Mouse (Mus musculus) liver, embryonic 14.5 days (tissue): ENCODE measurements around the gene Zfp746.

Source experiments
- CTCF ChIP-seq: IDR thresholded peaks from 2 replicates; pipeline ENCODE4 v1.5.1; 2016; ENCODE audit warnings: antibody characterized with exemption, low read depth, control low read depth
- EP300 ChIP-seq: IDR thresholded peaks from 2 replicates; pipeline ENCODE4 v1.6.1; 2016; ENCODE audit warnings: antibody characterized with exemption, low read depth

DNA sequence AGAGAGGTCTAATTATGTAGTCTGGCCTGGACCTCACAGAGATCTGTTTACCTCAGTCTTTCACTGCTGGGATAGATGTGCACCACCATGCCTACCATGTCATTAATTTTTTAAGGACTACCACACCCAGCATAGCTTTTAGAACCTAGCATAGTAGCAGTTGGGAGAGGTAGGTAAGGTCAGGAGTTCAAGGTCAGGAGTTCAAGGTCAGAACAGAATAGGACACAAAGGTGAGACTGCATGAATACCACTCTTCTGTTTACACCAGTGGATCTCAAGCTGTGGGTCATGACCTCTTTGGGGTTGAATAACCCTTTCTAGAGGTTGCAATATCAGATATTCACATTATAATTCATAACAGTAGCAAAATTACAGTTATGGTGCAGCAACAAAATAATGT, 53.7 kb downstream of the Zfp746 start:
- TF ChIP-seq CTCF (no peak), EP300 (no peak)
